Mouse (Mus musculus) neural tube, embryonic 14.5 days (tissue): ENCODE measurements around the gene Eef1a1. TPM values are rescaled to one million over a fixed set of nuclear protein-coding genes. Genes with fewer than 3 reads are reported as not detected.

Source experiments
- ATAC-seq: fragments of 200-750 bp; cut with Nextera tagmentation; 2 replicates; pipeline ENCODE4 v1.8.0; 2017; ENCODE audit warnings: low read depth, mild to moderate bottlenecking, moderate TSS enrichment, moderate library complexity
- H3K27ac ChIP-seq: fragments of 300-500 bp; sonication (generic); 2 replicates; pipeline ENCODE4 v1.5.1; 2014; ENCODE audit warnings: low read depth, mild to moderate bottlenecking, control low read depth, low read length, moderate library complexity, mixed read lengths
- H3K27me3 ChIP-seq: fragments of 300-500 bp; sonication (generic); 2 replicates; pipeline ENCODE4 v1.6.1; 2014; ENCODE audit warnings: low read length; ENCODE audit not compliant: control insufficient read depth, insufficient read depth
- H3K36me3 ChIP-seq: fragments of 300-500 bp; sonication (generic); 2 replicates; pipeline ENCODE4 v1.6.1; 2014; ENCODE audit warnings: low read length, mixed read lengths; ENCODE audit not compliant: control insufficient read depth, insufficient read depth
- H3K4me1 ChIP-seq: fragments of 300-500 bp; sonication (generic); 2 replicates; pipeline ENCODE4 v1.6.1; 2014; ENCODE audit warnings: low read length; ENCODE audit not compliant: control insufficient read depth, insufficient read depth
- H3K4me2 ChIP-seq: fragments of 300-500 bp; sonication (generic); 2 replicates; pipeline ENCODE4 v1.6.1; 2014; ENCODE audit warnings: mild to moderate bottlenecking, low read depth, low read length, control low read depth
- H3K4me3 ChIP-seq: fragments of 300-500 bp; sonication (generic); 2 replicates; pipeline ENCODE4 v1.5.1; 2014; ENCODE audit warnings: low read depth, low read length, control low read depth, mixed read lengths
- H3K9ac ChIP-seq: fragments of 300-500 bp; sonication (generic); replicated peaks from 2 replicates; pipeline ENCODE4 v1.6.1; 2014; ENCODE audit warnings: low read depth, mild to moderate bottlenecking, control low read depth, low read length, mixed read lengths
- H3K9me3 ChIP-seq: fragments of 300-500 bp; sonication (generic); 2 replicates; pipeline ENCODE4 v1.6.1; 2016; ENCODE audit warnings: low read length; ENCODE audit not compliant: control insufficient read depth
- WGBS: fragments of 180-500 bp; shearing (Covaris S2); extraction: QIAGEN DNeasy Blood & Tissue Kit; methylation state at CpG from one replicate; pipeline ENCODE4 v1.1.7; 2014; 5-methylcytosine and 5-hydroxymethylcytosine counted together
- polyA plus RNA-seq: library from polyadenylated mRNA; unstranded; fragments of >200 nt; fragmentation: Nextera tagmentation; extraction: Ambion mirVana; gene quantifications from 2 replicates; pipeline ENCODE4 v1.2.1, GENCODE M21; 2014

Eef1a1 gene
- polyA plus RNA-seq, 1 experiment from 2014 or later, result 3,427 TPM

GRCm38 (mm10) chr9:78514681-78515080, 25.7 kb upstream of the Eef1a1 start:
- Histone ChIP-seq H3K4me2 (no peak overlapping the region), H3K36me3 (no peaks in the 10 kb centered on the region), H3K9ac (no peak overlapping the region), H3K4me3 (no peak overlapping the region), H3K9me3 (no peaks in the 10 kb centered on the region), H3K4me1 (peaks cover under 1% of the 10 kb centered on the region; the same call in 1 of the 2 replicates), H3K27me3 (no peaks in the 10 kb centered on the region), H3K27ac (no peak overlapping the region)
- WGBS, result 83% methylated on average over 4 of the region's 4 CpGs
- no peak for ATAC-seq

GRCm38 (mm10) chr9:78513776-78514500, 25.0 kb upstream of the Eef1a1 start:
- H3K4me2 ChIP-seq, result no peak overlapping the region
- 87% methylated on average over 6 of the region's 6 CpGs for WGBS
- H3K27me3 ChIP-seq, result no peaks in the 10 kb centered on the region
- no peaks in the 10 kb centered on the region for H3K36me3 ChIP-seq
- H3K9me3 ChIP-seq, result no peaks in the 10 kb centered on the region
- H3K9ac ChIP-seq, result no peak overlapping the region
- H3K4me3 ChIP-seq, result no peak overlapping the region
- ATAC-seq, result no peak
- H3K4me1 ChIP-seq, result no peaks in the 10 kb centered on the region
- H3K27ac ChIP-seq, result no peak overlapping the region

DNA sequence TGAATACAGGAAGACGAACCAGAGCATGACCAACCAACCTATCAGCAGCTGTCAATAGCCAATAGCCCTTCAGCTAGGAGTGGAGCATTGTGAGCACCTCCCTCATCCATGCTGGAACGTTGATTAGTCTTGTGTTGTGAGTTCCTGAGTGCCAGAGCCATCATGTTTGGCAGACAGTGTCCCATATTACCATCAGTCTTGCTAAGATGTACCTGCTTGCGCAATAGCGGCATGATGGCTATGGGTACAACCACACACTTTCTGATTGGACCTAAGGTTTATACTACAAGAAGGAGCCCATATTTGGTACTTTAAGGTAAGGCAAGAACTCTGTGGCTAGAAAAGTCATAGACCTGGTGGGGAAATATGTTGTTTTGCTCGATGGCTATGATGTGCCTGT, 22.8 kb upstream of the Eef1a1 start:
- Histone ChIP-seq H3K27ac (no peak overlapping the region), H3K9ac (no peak overlapping the region), H3K36me3 (no peaks in the 10 kb centered on the region), H3K4me3 (no peak overlapping the region), H3K27me3 (no peaks in the 10 kb centered on the region), H3K4me1 (no peaks in the 10 kb centered on the region), H3K4me2 (no peak overlapping the region), H3K9me3 (no peaks in the 10 kb centered on the region)
- WGBS, result 94% methylated on average over 5 of the region's 5 CpGs
- no peak for ATAC-seq

- H3K27ac ChIP-seq, result no peak overlapping the region
- WGBS, result 92% methylated on average over 16 of the region's 16 CpGs
- no peak overlapping the region for H3K9ac ChIP-seq
- ATAC-seq, result no peak
- no peaks in the 10 kb centered on the region for H3K27me3 ChIP-seq
- H3K36me3 ChIP-seq, result no peaks in the 10 kb centered on the region
- no peaks in the 10 kb centered on the region for H3K9me3 ChIP-seq
- peaks cover 3% of the 10 kb centered on the region for H3K4me1 ChIP-seq
- no peak overlapping the region for H3K4me2 ChIP-seq
- no peak overlapping the region for H3K4me3 ChIP-seq
Observed at GRCm38 (mm10) chr9:78508106-78508786, 19.3 kb upstream of the Eef1a1 start.

GRCm38 (mm10) chr9:78506722-78507077, 17.7 kb upstream of the Eef1a1 start:
- ATAC-seq, result no peak
- no peak overlapping the region for H3K4me3 ChIP-seq
- no peak overlapping the region for H3K4me2 ChIP-seq
- H3K9me3 ChIP-seq, result no peaks in the 10 kb centered on the region
- no peak overlapping the region for H3K9ac ChIP-seq
- WGBS, result 85% methylated on average over 6 of the region's 7 CpGs
- no peaks in the 10 kb centered on the region for H3K36me3 ChIP-seq
- H3K27ac ChIP-seq, result no peak overlapping the region
- H3K4me1 ChIP-seq, result peaks cover 13% of the 10 kb centered on the region
- H3K27me3 ChIP-seq, result no peaks in the 10 kb centered on the region

GRCm38 (mm10) chr9:78506002-78506721, 17.2 kb upstream of the Eef1a1 start:
- Histone ChIP-seq H3K4me3 (no peak overlapping the region), H3K36me3 (no peaks in the 10 kb centered on the region), H3K9ac (no peak overlapping the region), H3K27ac (no peak overlapping the region), H3K27me3 (no peaks in the 10 kb centered on the region), H3K9me3 (no peaks in the 10 kb centered on the region), H3K4me1 (peaks cover 13% of the 10 kb centered on the region), H3K4me2 (no peak overlapping the region)
- ATAC-seq, result no peak
- 86% methylated on average over 11 of the region's 11 CpGs for WGBS

GRCm38 (mm10) chr9:78505223-78505622, 16.3 kb upstream of the Eef1a1 start:
- no peak overlapping the region for H3K4me3 ChIP-seq
- H3K27ac ChIP-seq, result no peak overlapping the region
- no peak overlapping the region for H3K4me2 ChIP-seq
- ATAC-seq, result no peak
- H3K36me3 ChIP-seq, result no peaks in the 10 kb centered on the region
- H3K9me3 ChIP-seq, result no peaks in the 10 kb centered on the region
- 95% methylated on average over 6 of the region's 6 CpGs for WGBS
- H3K9ac ChIP-seq, result no peak overlapping the region
- no peaks in the 10 kb centered on the region for H3K27me3 ChIP-seq
- H3K4me1 ChIP-seq, result peaks cover 13% of the 10 kb centered on the region

- no peak overlapping the region; the same call in 1 of the 2 replicates for H3K27ac ChIP-seq
- no peak overlapping the region; the same call in 1 of the 2 replicates for H3K4me3 ChIP-seq
- no peak for ATAC-seq
- no peaks in the 10 kb centered on the region for H3K27me3 ChIP-seq
- 89% methylated on average over 3 of the region's 3 CpGs for WGBS
- H3K36me3 ChIP-seq, result no peaks in the 10 kb centered on the region
- H3K4me1 ChIP-seq, result peaks cover 13% of the 10 kb centered on the region
- no peak overlapping the region for H3K9ac ChIP-seq
- no peaks in the 10 kb centered on the region for H3K9me3 ChIP-seq
- peak overlapping the region; percentile 42 for H3K4me2 ChIP-seq
Observed at GRCm38 (mm10) chr9:78504679-78505078, 15.7 kb upstream of the Eef1a1 start.

- WGBS, result 62% methylated on average over 4 of the region's 4 CpGs
- peak overlapping the region; percentile 6; the same call in 1 of the 2 replicates for H3K4me3 ChIP-seq
- peaks cover 13% of the 10 kb centered on the region for H3K4me1 ChIP-seq
- no peaks in the 10 kb centered on the region for H3K9me3 ChIP-seq
- H3K4me2 ChIP-seq, result peak overlapping the region; percentile 42
- H3K9ac ChIP-seq, result no peak overlapping the region; the same call in 1 of the 2 replicates
- H3K27ac ChIP-seq, result peak overlapping the region; percentile 48; the same call in 1 of the 2 replicates
- no peaks in the 10 kb centered on the region for H3K27me3 ChIP-seq
- H3K36me3 ChIP-seq, result no peaks in the 10 kb centered on the region
- 0 out of 2 replicates have a peak, but pooled peaks have one; percentile 22 for ATAC-seq
Observed at GRCm38 (mm10) chr9:78504133-78504532, 15.2 kb upstream of the Eef1a1 start.
